Mouse (Mus musculus) hindbrain, embryonic 14.5 days (tissue): ENCODE measurements at regions not wholly inside any gene's neighbourhood (a gene's known extent, or its start where the extent isn't known, plus 50 kb on each side); places are given as distances from the start of the nearest gene placed in this dataset.
A peak's percentile ranks its signal among the peaks of the same experiment; 100 is the strongest.

Source experiments
- ATAC-seq: fragments of 200-750 bp; cut with Nextera tagmentation; 2 replicates; pipeline ENCODE4 v1.8.0; 2017; ENCODE audit warnings: moderate number of reproducible peaks, mild to moderate bottlenecking, moderate TSS enrichment, moderate library complexity; ENCODE audit not compliant: low FRiP score
- DNase-seq: peaks from one replicate; pipeline ENCODE4 v3.0.0-alpha.2; 2015; ENCODE audit warnings: low spot score
- H3K27ac ChIP-seq: fragments of 300-500 bp; sonication (generic); 2 replicates; pipeline ENCODE4 v1.5.1; 2014; ENCODE audit warnings: mild to moderate bottlenecking, moderate library complexity
- H3K27me3 ChIP-seq: fragments of 300-500 bp; sonication (generic); 2 replicates; pipeline ENCODE4 v1.6.1; 2014; ENCODE audit warnings: mild to moderate bottlenecking, low read length, mixed read lengths; ENCODE audit not compliant: control insufficient read depth, insufficient read depth
- H3K36me3 ChIP-seq: fragments of 300-500 bp; sonication (generic); replicated peaks from 2 replicates; pipeline ENCODE4 v1.6.1; 2014; ENCODE audit not compliant: control insufficient read depth, insufficient read depth
- H3K4me1 ChIP-seq: fragments of 300-500 bp; sonication (generic); replicated peaks from 2 replicates; pipeline ENCODE4 v1.6.1; 2014; ENCODE audit warnings: antibody characterized with exemption, low read length, mixed read lengths; ENCODE audit not compliant: control insufficient read depth, insufficient read depth
- H3K4me2 ChIP-seq: fragments of 300-500 bp; sonication (generic); replicated peaks from 2 replicates; pipeline ENCODE4 v1.6.1; 2014; ENCODE audit warnings: mild to moderate bottlenecking, moderate library complexity
- H3K4me3 ChIP-seq: fragments of 300-500 bp; sonication (generic); replicated peaks from 2 replicates; pipeline ENCODE4 v1.5.1; 2014; ENCODE audit warnings: mild to moderate bottlenecking, low read length
- H3K9ac ChIP-seq: fragments of 300-500 bp; sonication (generic); 2 replicates; pipeline ENCODE4 v1.6.1; 2014
- H3K9me3 ChIP-seq: fragments of 300-500 bp; sonication (generic); 2 replicates; pipeline ENCODE4 v1.6.1; 2016; ENCODE audit warnings: low read length; ENCODE audit not compliant: control insufficient read depth
- WGBS: fragments of 180-500 bp; shearing (Covaris S2); extraction: QIAGEN DNeasy Blood & Tissue Kit; methylation state at CpG from one replicate; pipeline ENCODE4 v1.1.7; 2014; 5-methylcytosine and 5-hydroxymethylcytosine counted together

GRCm38 (mm10) chr7:130073890-130074819, 446.0 kb downstream of the Ate1 start:
- H3K9ac ChIP-seq = 0 out of 2 replicates have a peak overlapping the region, but pooled peaks have one; percentile 1
- peak; percentile 62 for DNase-seq

GRCm38 (mm10) chr7:130082662-130083061, 437.5 kb downstream of the Ate1 start:
- no peak overlapping the region for H3K4me3 ChIP-seq
- H3K4me1 ChIP-seq = 0 out of 2 replicates have a peak, but pooled peaks cover 6% of the 10 kb centered on the region
- no peaks in the 10 kb centered on the region for H3K27me3 ChIP-seq
- no peak overlapping the region for H3K4me2 ChIP-seq
- no peak for ATAC-seq
- H3K9ac ChIP-seq = no peak overlapping the region
- 89% methylated on average over 4 of the region's 4 CpGs for WGBS
- no peak for DNase-seq
- H3K36me3 ChIP-seq = no peaks in the 10 kb centered on the region
- H3K27ac ChIP-seq = no peak overlapping the region
- H3K9me3 ChIP-seq = no peaks in the 10 kb centered on the region

More at GRCm38 (mm10) chr7:130073890-130074819, 446.0 kb downstream of the Ate1 start:
- no peaks in the 10 kb centered on the region for H3K9me3 ChIP-seq
- peaks cover 11% of the 10 kb centered on the region; the same call in 1 of the 2 replicates for H3K4me1 ChIP-seq
- no peaks in the 10 kb centered on the region for H3K36me3 ChIP-seq
- 0 out of 2 replicates have a peak, but pooled peaks cover 4% of the 10 kb centered on the region for H3K27me3 ChIP-seq
- peak overlapping the region; percentile 53 for H3K4me2 ChIP-seq
- WGBS = 23% methylated on average over 27 of the region's 27 CpGs
- H3K4me3 ChIP-seq = no peak overlapping the region; the same call in 1 of the 2 replicates
- no peak for ATAC-seq
- no peak overlapping the region for H3K27ac ChIP-seq

GRCm38 (mm10) chr7:130085706-130086105, 434.5 kb downstream of the Ate1 start:
- H3K9ac ChIP-seq = no peak overlapping the region
- H3K4me3 ChIP-seq = no peak overlapping the region
- DNase-seq = no peak
- no peaks in the 10 kb centered on the region for H3K27me3 ChIP-seq
- 0 out of 2 replicates have a peak, but pooled peaks cover 6% of the 10 kb centered on the region for H3K4me1 ChIP-seq
- no peaks in the 10 kb centered on the region for H3K36me3 ChIP-seq
- ATAC-seq = no peak
- H3K9me3 ChIP-seq = no peaks in the 10 kb centered on the region
- H3K4me2 ChIP-seq = no peak overlapping the region
- H3K27ac ChIP-seq = no peak overlapping the region

GRCm38 (mm10) chr7:130089896-130090610, 430.1 kb downstream of the Ate1 start:
- H3K27me3 ChIP-seq = no peaks in the 10 kb centered on the region
- H3K36me3 ChIP-seq = no peaks in the 10 kb centered on the region
- ATAC-seq (no peak), DNase-seq (no peak)
- H3K4me1 ChIP-seq = no peaks in the 10 kb centered on the region
- no peaks in the 10 kb centered on the region for H3K9me3 ChIP-seq
- WGBS = 84% methylated on average over 8 of the region's 8 CpGs
- no peak overlapping the region for H3K9ac ChIP-seq
- H3K4me2 ChIP-seq = no peak overlapping the region
- no peak overlapping the region for H3K4me3 ChIP-seq
- no peak overlapping the region for H3K27ac ChIP-seq

GRCm38 (mm10) chr7:130091942-130092341, 428.2 kb downstream of the Ate1 start:
- 21% methylated on average over 3 of the region's 3 CpGs for WGBS
- DNase-seq = no peak

GRCm38 (mm10) chr7:130095141-130095540, 425.0 kb downstream of the Ate1 start:
- Histone ChIP-seq H3K4me2 (no peak overlapping the region), H3K9me3 (no peaks in the 10 kb centered on the region), H3K27ac (no peak overlapping the region), H3K36me3 (no peaks in the 10 kb centered on the region), H3K4me1 (no peaks in the 10 kb centered on the region), H3K27me3 (0 out of 2 replicates have a peak, but pooled peaks cover 3% of the 10 kb centered on the region), H3K4me3 (no peak overlapping the region), H3K9ac (no peak overlapping the region)
- no peak for DNase-seq
- WGBS = 84% methylated on average over 4 of the region's 4 CpGs
- ATAC-seq = no peak

More at GRCm38 (mm10) chr7:130091942-130092341, 428.2 kb downstream of the Ate1 start:
- Histone ChIP-seq H3K4me3 (no peak overlapping the region), H3K27ac (no peak overlapping the region), H3K36me3 (no peaks in the 10 kb centered on the region), H3K4me1 (no peaks in the 10 kb centered on the region), H3K9me3 (no peaks in the 10 kb centered on the region), H3K9ac (no peak overlapping the region), H3K27me3 (no peaks in the 10 kb centered on the region), H3K4me2 (no peak overlapping the region)
- ATAC-seq = no peak

GRCm38 (mm10) chr7:130098606-130099005, 421.6 kb downstream of the Ate1 start:
- Histone ChIP-seq H3K4me3 (no peak overlapping the region), H3K27ac (no peak overlapping the region), H3K27me3 (0 out of 2 replicates have a peak, but pooled peaks cover 3% of the 10 kb centered on the region), H3K9me3 (no peaks in the 10 kb centered on the region), H3K36me3 (no peaks in the 10 kb centered on the region), H3K4me1 (no peaks in the 10 kb centered on the region), H3K9ac (no peak overlapping the region), H3K4me2 (no peak overlapping the region)
- ATAC-seq (no peak), DNase-seq (no peak)
- 63% methylated on average over 10 of the region's 10 CpGs for WGBS

- 81% methylated on average over 5 of the region's 5 CpGs for WGBS
- DNase-seq (no peak), ATAC-seq (no peak)
- H3K36me3 ChIP-seq = no peaks in the 10 kb centered on the region
- no peak overlapping the region for H3K4me2 ChIP-seq
- H3K4me1 ChIP-seq = no peaks in the 10 kb centered on the region
- H3K4me3 ChIP-seq = no peak overlapping the region
- no peak overlapping the region for H3K9ac ChIP-seq
- H3K9me3 ChIP-seq = no peaks in the 10 kb centered on the region
- H3K27ac ChIP-seq = no peak overlapping the region
- H3K27me3 ChIP-seq = 0 out of 2 replicates have a peak, but pooled peaks cover 2% of the 10 kb centered on the region
Observed at GRCm38 (mm10) chr7:130102671-130103070, 417.5 kb downstream of the Ate1 start.

GRCm38 (mm10) chr7:130106961-130107360, 413.2 kb downstream of the Ate1 start:
- no peak for DNase-seq
- ATAC-seq = no peak
- no peak overlapping the region for H3K9ac ChIP-seq
- H3K36me3 ChIP-seq = no peaks in the 10 kb centered on the region
- WGBS = 90% methylated on average over 5 of the region's 5 CpGs
- no peak overlapping the region for H3K4me3 ChIP-seq
- H3K4me2 ChIP-seq = no peak overlapping the region
- no peaks in the 10 kb centered on the region for H3K9me3 ChIP-seq
- H3K4me1 ChIP-seq = no peaks in the 10 kb centered on the region
- H3K27me3 ChIP-seq = no peaks in the 10 kb centered on the region
- H3K27ac ChIP-seq = no peak overlapping the region
